Mouse (Mus musculus) granulocyte monocyte progenitor cell, adult 5-6 weeks (primary cell): ENCODE data around the gene Rab24. TPM values are rescaled to one million over a fixed set of nuclear protein-coding genes. Genes with fewer than 3 reads are reported as not detected.
A peak's percentile ranks its signal among the peaks of the same experiment; 100 is the strongest.

ENCODE experiments used
- ATAC-seq: replicated peaks from 2 replicates; pipeline ENCODE4 v1.8.0; 2016; ENCODE audit warnings: mild to moderate bottlenecking, moderate TSS enrichment, inconsistent platforms; ENCODE audit not compliant: poor library complexity, severe bottlenecking
- total RNA-seq, 2 experiments: library from RNA; stranded (forward) in 1 of 2; stranded (reverse) in 1 of 2; fragments of 200-712, 200-1000 nt in 1 of 2; fragments of >200 nt in 1 of 2; fragmentation: Nextera tagmentation in 1 of 2; gene quantifications; 2 replicates each; pipeline ENCODE4 v1.2.3; 2014 to 2017

The Rab24 gene
- total RNA-seq (2014; fragmentation: Nextera tagmentation): 87.6 and 100 TPM in 2 replicates
- 34.3 and 37.4 TPM in 2 replicates for total RNA-seq (2017)

GRCm38 (mm10) chr13:55321434-55322129 lies at the start of gene Rab24:
TSS of gene Rab24 (minus strand) at chr13:55321946.
- peak; percentile 65 for ATAC-seq

- ATAC-seq: no peak
Measured at GRCm38 (mm10) chr13:55371007-55371681, 49.4 kb upstream of the Rab24 start.

GRCm38 (mm10) chr13:55370234-55370633 lies 48.5 kb upstream of the Rab24 start:
- ATAC-seq: 0 out of 2 replicates have a peak, but pooled peaks have one; percentile 0

GRCm38 (mm10) chr13:55369531-55370114 lies 47.9 kb upstream of the Rab24 start, which contains the start of gene Rgs14:
TSS of gene Rgs14 (plus strand) at chr13:55369732.
- peak; percentile 88 for ATAC-seq

- no peak for ATAC-seq
Measured at GRCm38 (mm10) chr13:55368401-55368800, 46.7 kb upstream of the Rab24 start.

- ATAC-seq: peak; percentile 90
Measured at GRCm38 (mm10) chr13:55362453-55363060, 40.8 kb upstream of the Rab24 start, which contains the start of gene Lman2. TSS of gene Lman2 (minus strand) at chr13:55362783.

- ATAC-seq: peak; percentile 10; the same call in 1 of the 2 replicates
Measured at GRCm38 (mm10) chr13:55361974-55362452, 40.3 kb upstream of the Rab24 start.

- ATAC-seq: peak; percentile 33
Measured at GRCm38 (mm10) chr13:55361145-55361544, 39.4 kb upstream of the Rab24 start.

- ATAC-seq: no peak
Measured at GRCm38 (mm10) chr13:55346745-55347144, 25.0 kb upstream of the Rab24 start.

GRCm38 (mm10) chr13:55344286-55344685 lies 22.5 kb upstream of the Rab24 start:
- no peak for ATAC-seq

- ATAC-seq: no peak
Measured at GRCm38 (mm10) chr13:55342469-55342868, 20.7 kb upstream of the Rab24 start.

GRCm38 (mm10) chr13:55339259-55339658 lies 17.5 kb upstream of the Rab24 start:
- ATAC-seq: no peak

GRCm38 (mm10) chr13:55338131-55339054 lies 16.6 kb upstream of the Rab24 start:
- no peak for ATAC-seq

GRCm38 (mm10) chr13:55337341-55337975 lies 15.7 kb upstream of the Rab24 start:
- ATAC-seq: no peak

- no peak for ATAC-seq
Measured at GRCm38 (mm10) chr13:55335701-55336100, 14.0 kb upstream of the Rab24 start.

GRCm38 (mm10) chr13:55332331-55332730 lies 10.6 kb upstream of the Rab24 start:
- ATAC-seq: no peak

- ATAC-seq: no peak
Measured at GRCm38 (mm10) chr13:55330567-55331400, 9.0 kb upstream of the Rab24 start.
